Mouse (Mus musculus) small intestine, adult 2 months (tissue): Measurements from ENCODE around the gene Gm49711. TPM values are rescaled to one million over a fixed set of nuclear protein-coding genes. Genes with fewer than 3 reads are reported as not detected.

Experiments
- H3K27ac ChIP-seq: fragments of 200-500 bp; 2 replicates; pipeline ENCODE4 v1.5.1; 2012; ENCODE audit warnings: low read depth, low read length, control low read depth, inconsistent platforms; ENCODE audit not compliant: insufficient read depth
- H3K27me3 ChIP-seq: fragments of 200-500 bp; 2 replicates; pipeline ENCODE4 v1.6.1; 2012; ENCODE audit warnings: mild to moderate bottlenecking, moderate library complexity, low read length, inconsistent platforms; ENCODE audit not compliant: control insufficient read depth, insufficient read depth
- H3K36me3 ChIP-seq: fragments of 200-500 bp; 2 replicates; pipeline ENCODE4 v1.6.1; 2012; ENCODE audit warnings: mild to moderate bottlenecking, low read length, control low read depth, inconsistent platforms; ENCODE audit not compliant: control insufficient read depth, insufficient read depth
- H3K4me1 ChIP-seq: fragments of 200-500 bp; 2 replicates; pipeline ENCODE4 v1.6.1; 2012; ENCODE audit warnings: low read length, inconsistent platforms, mixed read lengths; ENCODE audit not compliant: control insufficient read depth, insufficient read depth, insufficient read length
- H3K4me3 ChIP-seq: fragments of 200-500 bp; 2 replicates; pipeline ENCODE4 v1.5.1; 2012; ENCODE audit warnings: low read depth, mild to moderate bottlenecking, control low read depth, inconsistent platforms, low read length, moderate library complexity
- CTCF ChIP-seq: fragments of 200-500 bp; IDR thresholded peaks from 2 replicates; pipeline ENCODE4 v1.5.1; 2012; ENCODE audit warnings: low read depth, mild to moderate bottlenecking, control low read depth, inconsistent platforms, low read length, moderate library complexity, mixed read lengths; ENCODE audit not compliant: insufficient replicate concordance, insufficient read length; ENCODE audit errors: extremely low read depth
- POLR2A ChIP-seq: fragments of 200-500 bp; IDR thresholded peaks from 2 replicates; pipeline ENCODE4 v1.6.1; 2012; ENCODE audit warnings: low read depth, mild to moderate bottlenecking, control low read depth, inconsistent platforms, low read length, moderate library complexity
- WGBS: fragments of 180-500 bp; shearing (Covaris S2); methylation state at CpG from one replicate; pipeline ENCODE4 v1.1.7; 2018; 5-methylcytosine and 5-hydroxymethylcytosine counted together
- polyA plus RNA-seq: library from polyadenylated mRNA; depleted of rRNA; stranded (reverse); fragments of >200 nt; gene quantifications from 2 replicates; pipeline ENCODE4 v1.2.3, GENCODE M21; 2012

Gm49711 gene
- polyA plus RNA-seq, 1 experiment, result not detected

DNA sequence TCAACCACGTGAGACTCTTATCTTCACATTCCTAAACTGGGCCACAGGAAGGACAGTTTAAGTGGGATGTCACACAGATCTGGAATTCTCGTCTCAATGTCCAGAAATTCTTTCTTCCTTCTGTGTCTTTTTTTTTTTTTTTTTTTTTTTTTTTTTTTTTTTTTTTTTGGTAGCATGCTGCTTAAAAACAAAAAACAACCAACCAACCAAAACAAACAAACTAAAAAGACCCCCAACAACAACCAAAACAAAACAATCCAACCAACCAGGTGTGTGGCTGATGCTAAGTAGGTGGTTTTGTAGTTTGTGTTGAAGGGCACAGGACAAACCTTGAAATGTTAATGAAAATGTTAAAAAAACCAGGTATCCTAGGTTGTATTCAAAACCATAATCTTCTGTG is 1.4 kb upstream of the Gm49711 start:
- TF ChIP-seq CTCF (no peak), POLR2A (no peak)
- Histone ChIP-seq H3K27ac (no peak overlapping the region), H3K27me3 (no peaks in the 10 kb centered on the region), H3K4me3 (no peak overlapping the region), H3K36me3 (peaks cover 2% of the 10 kb centered on the region; the same call in 1 of the 2 replicates), H3K4me1 (peaks cover 8% of the 10 kb centered on the region)
- WGBS, result 68% methylated on average over 2 of the region's 2 CpGs

DNA sequence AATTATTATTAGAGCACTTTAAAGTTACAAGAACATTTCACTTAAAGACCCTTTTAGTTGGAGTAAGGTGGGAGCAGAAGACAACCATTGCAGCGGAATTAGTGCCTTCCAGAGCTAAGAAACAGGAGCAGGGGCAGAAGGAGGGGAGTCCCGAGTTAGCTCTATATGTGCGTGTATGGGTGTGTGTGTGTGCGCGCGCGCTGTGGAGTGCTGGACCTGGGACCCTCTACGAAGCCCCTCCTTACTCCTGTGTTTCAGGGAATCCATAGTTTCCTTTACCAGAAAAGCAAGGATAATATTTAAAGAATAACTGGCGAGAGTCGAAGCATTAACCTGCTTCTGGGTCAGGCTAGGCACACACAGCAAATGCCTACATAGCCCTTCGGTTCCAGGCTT is 662 bp upstream of the Gm49711 start:
- H3K27ac ChIP-seq, result no peak overlapping the region; the same call in 1 of the 2 replicates

GRCm38 (mm10) chr16:92058644-92059620 is 816 bp downstream of the Gm49711 start:
- Histone ChIP-seq H3K4me1 (peaks cover 5% of the 10 kb centered on the region; the same call in 1 of the 2 replicates), H3K36me3 (peaks cover 2% of the 10 kb centered on the region; the same call in 1 of the 2 replicates), H3K4me3 (peak overlapping the region; percentile 100), H3K27me3 (no peaks in the 10 kb centered on the region), H3K27ac (no peak overlapping the region)
- TF ChIP-seq CTCF, result no peak
- no peak for TF ChIP-seq POLR2A
- WGBS, result 3% methylated on average over 63 of the region's 63 CpGs

More for the DNA sequence above, 662 bp upstream of the Gm49711 start:
- no peak for TF ChIP-seq POLR2A
- no peak for TF ChIP-seq CTCF
- Histone ChIP-seq H3K36me3 (peaks cover 2% of the 10 kb centered on the region; the same call in 1 of the 2 replicates), H3K4me1 (peaks cover 5% of the 10 kb centered on the region; the same call in 1 of the 2 replicates), H3K27me3 (no peaks in the 10 kb centered on the region), H3K4me3 (peak overlapping the region; percentile 100)
- WGBS, result 5% methylated on average over 11 of the region's 11 CpGs

DNA sequence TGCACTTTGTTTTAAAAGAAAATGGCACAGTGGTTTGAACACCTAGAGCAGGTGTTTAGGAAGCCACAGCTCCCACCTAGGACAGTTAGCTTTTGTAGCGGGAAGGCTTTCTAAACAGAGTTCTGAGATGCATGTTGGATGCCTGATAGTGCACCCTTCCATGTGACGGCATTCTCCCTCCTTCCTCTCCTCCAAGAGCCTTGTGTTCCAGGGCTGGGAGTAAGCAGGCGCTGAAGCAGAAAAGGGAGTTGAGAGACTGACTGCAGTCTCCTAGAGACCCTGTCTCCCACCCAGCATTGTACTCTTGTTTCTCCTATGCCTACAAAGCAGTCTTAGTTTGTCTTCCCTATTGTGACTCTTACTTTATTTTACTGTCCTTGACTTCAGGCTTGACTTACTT is 2.1 kb downstream of the Gm49711 start:
- no peak overlapping the region for H3K27ac ChIP-seq
- TF ChIP-seq CTCF (no peak), POLR2A (no peak)
- 93% methylated on average over 3 of the region's 3 CpGs for WGBS
- peaks cover 5% of the 10 kb centered on the region; the same call in 1 of the 2 replicates for H3K4me1 ChIP-seq
- peaks cover 2% of the 10 kb centered on the region; the same call in 1 of the 2 replicates for H3K36me3 ChIP-seq
- no peaks in the 10 kb centered on the region for H3K27me3 ChIP-seq
- no peak overlapping the region for H3K4me3 ChIP-seq

DNA sequence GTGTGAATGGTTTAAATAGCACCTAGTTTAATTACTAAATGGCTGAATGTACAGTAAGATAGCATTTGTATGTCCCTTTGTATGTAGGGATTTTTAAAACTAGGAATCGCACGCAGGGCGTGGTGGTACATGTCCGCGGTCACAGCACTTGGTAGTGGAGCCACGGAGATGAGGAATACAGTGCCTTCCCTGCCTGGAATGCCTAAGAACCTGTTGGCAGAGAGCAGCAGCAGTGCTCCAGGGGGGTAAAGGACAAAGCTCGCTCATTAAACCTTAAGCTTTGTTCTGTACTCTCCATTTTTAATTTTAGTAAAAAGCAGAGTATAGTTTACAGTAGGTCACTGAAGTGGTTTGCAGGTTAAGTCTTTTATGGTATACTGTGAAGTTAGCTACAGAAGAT is 3.5 kb downstream of the Gm49711 start:
- Histone ChIP-seq H3K27ac (no peak overlapping the region), H3K4me3 (no peak overlapping the region), H3K27me3 (no peaks in the 10 kb centered on the region), H3K4me1 (peaks cover 5% of the 10 kb centered on the region; the same call in 1 of the 2 replicates), H3K36me3 (peaks cover 2% of the 10 kb centered on the region; the same call in 1 of the 2 replicates)
- TF ChIP-seq CTCF, result no peak
- no peak for TF ChIP-seq POLR2A
- 91% methylated on average over 7 of the region's 7 CpGs for WGBS

GRCm38 (mm10) chr16:92062832-92063231 is 4.7 kb downstream of the Gm49711 start:
- WGBS, result 98% methylated on average over 1 of the region's 1 CpGs
- H3K27ac ChIP-seq, result no peak overlapping the region

GRCm38 (mm10) chr16:92064801-92065200 is 6.7 kb downstream of the Gm49711 start:
- Histone ChIP-seq H3K4me3 (no peak overlapping the region), H3K27me3 (no peaks in the 10 kb centered on the region), H3K4me1 (no peaks in the 10 kb centered on the region; the same call in 1 of the 2 replicates), H3K36me3 (peaks cover 5% of the 10 kb centered on the region; the same call in 1 of the 2 replicates), H3K27ac (no peak overlapping the region)
- 69% methylated on average over 2 of the region's 2 CpGs for WGBS
- TF ChIP-seq POLR2A (no peak), CTCF (no peak)

More at GRCm38 (mm10) chr16:92062832-92063231, 4.7 kb downstream of the Gm49711 start:
- H3K4me3 ChIP-seq, result no peak overlapping the region
- peaks cover 5% of the 10 kb centered on the region; the same call in 1 of the 2 replicates for H3K36me3 ChIP-seq
- H3K4me1 ChIP-seq, result peaks cover 5% of the 10 kb centered on the region; the same call in 1 of the 2 replicates
- TF ChIP-seq CTCF, result no peak
- no peak for TF ChIP-seq POLR2A
- no peaks in the 10 kb centered on the region for H3K27me3 ChIP-seq
